Mouse (Mus musculus): ENCODE measurements at regions not wholly inside any gene's neighbourhood (a gene's known extent, or its start where the extent isn't known, plus 50 kb on each side); places are given as distances from the start of the nearest gene placed in this dataset.

DNA sequence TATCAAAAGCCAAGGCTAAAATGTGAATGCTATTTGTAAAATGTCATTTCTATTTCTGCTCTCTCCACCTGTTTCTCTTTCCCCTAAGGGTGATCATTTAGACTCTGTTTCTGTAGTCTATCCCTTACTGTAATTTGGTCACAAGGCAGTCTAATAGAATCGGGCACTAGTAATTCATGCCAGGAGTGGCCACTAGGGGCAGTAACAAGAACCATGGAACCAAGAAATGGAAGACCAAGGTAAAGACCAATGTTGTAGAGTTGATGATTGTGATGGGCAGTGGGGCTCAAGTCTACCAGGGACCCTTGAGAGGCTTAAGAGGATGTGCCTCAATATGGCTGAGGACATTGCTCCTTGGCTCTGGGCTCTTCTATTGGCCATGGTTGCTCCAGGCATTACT is 180.5 kb upstream of the Eif4g2 start:
- H3K4me3 ChIP-seq (ENCODE audit: insufficient read depth, low read depth, low read length): no peak overlapping the region
- H3K27ac ChIP-seq (ENCODE audit: insufficient read depth, low read depth, low read length): no peak overlapping the region
- 0 out of 2 replicates have a peak, but pooled peaks cover 3% of the 10 kb centered on the region for H3K4me1 ChIP-seq (ENCODE audit: control insufficient read depth, insufficient read depth, low read length)
- TF ChIP-seq CTCF (IDR thresholded peaks at IDR 0.05; ENCODE audit: insufficient read depth, low read depth, low read length): no peak
- TF ChIP-seq POLR2A (IDR thresholded peaks at IDR 0.05; ENCODE audit: insufficient read depth, low read depth, low read length): no peak
- 73% methylated on average over 1 of the region's 1 CpGs for WGBS

GRCm38 (mm10) chr7:111259630-111260574 is 177.1 kb upstream of the Eif4g2 start:
- TF ChIP-seq CTCF (IDR thresholded peaks at IDR 0.05; ENCODE audit: insufficient read depth, low read depth, low read length) (no peak), POLR2A (IDR thresholded peaks at IDR 0.05; ENCODE audit: insufficient read depth, low read depth, low read length) (no peak)
- Histone ChIP-seq H3K27ac (ENCODE audit: insufficient read depth, low read depth, low read length) (no peak overlapping the region), H3K4me1 (ENCODE audit: control insufficient read depth, insufficient read depth, low read length) (0 out of 2 replicates have a peak, but pooled peaks cover 3% of the 10 kb centered on the region), H3K4me3 (ENCODE audit: insufficient read depth, low read depth, low read length) (no peak overlapping the region)
- WGBS: 60% methylated on average over 11 of the region's 11 CpGs

DNA sequence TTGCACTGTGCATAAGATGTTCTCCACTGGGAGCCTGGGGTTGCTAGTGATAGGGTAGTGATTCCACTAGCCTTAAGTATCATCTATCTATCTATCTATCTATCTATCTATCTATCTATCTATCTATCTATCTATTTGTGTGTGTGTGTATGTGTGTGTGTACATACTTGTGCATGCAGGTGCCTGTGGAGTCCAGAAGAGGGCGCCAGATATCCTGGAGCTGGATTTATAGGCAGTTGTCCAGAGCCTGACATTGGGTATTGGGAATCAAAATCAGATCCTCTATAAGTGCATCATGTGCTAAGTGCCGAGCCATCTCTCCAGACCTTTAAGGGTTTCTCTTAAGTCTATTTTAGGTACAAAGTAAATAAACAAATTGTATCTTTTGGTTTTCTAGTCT is 175.0 kb upstream of the Eif4g2 start:
- Histone ChIP-seq H3K27ac (ENCODE audit: insufficient read depth, low read depth, low read length) (no peak overlapping the region), H3K4me3 (ENCODE audit: insufficient read depth, low read depth, low read length) (no peak overlapping the region), H3K4me1 (ENCODE audit: control insufficient read depth, insufficient read depth, low read length) (0 out of 2 replicates have a peak, but pooled peaks cover 3% of the 10 kb centered on the region)
- TF ChIP-seq CTCF (IDR thresholded peaks at IDR 0.05; ENCODE audit: insufficient read depth, low read depth, low read length) (no peak), POLR2A (IDR thresholded peaks at IDR 0.05; ENCODE audit: insufficient read depth, low read depth, low read length) (no peak)
- WGBS: 86% methylated on average over 2 of the region's 2 CpGs

DNA sequence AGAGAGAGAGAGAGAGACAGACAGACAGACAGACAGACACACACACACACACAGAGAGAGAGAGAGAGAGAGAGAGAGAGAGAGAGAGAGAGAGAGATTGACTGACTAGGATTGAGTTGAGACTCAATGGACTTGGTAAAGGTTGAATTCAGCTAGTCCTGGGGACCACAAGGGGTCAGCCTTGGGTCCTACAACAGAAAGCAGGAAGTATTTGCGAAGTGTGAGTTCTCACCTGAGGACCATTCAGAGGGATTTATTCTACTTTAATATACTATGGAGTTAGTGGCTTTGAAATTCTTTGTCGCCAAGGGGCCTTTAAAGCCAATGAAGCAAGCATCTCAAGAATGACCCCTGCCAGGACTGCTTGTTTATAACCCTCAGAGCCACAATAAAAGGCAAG is 173.4 kb upstream of the Eif4g2 start:
- no peak for TF ChIP-seq CTCF (IDR thresholded peaks at IDR 0.05; ENCODE audit: insufficient read depth, low read depth, low read length)
- TF ChIP-seq POLR2A (IDR thresholded peaks at IDR 0.05; ENCODE audit: insufficient read depth, low read depth, low read length): no peak
- 0 out of 2 replicates have a peak, but pooled peaks cover 3% of the 10 kb centered on the region for H3K4me1 ChIP-seq (ENCODE audit: control insufficient read depth, insufficient read depth, low read length)
- H3K27ac ChIP-seq (ENCODE audit: insufficient read depth, low read depth, low read length): no peak overlapping the region
- no peak overlapping the region for H3K4me3 ChIP-seq (ENCODE audit: insufficient read depth, low read depth, low read length)
- 91% methylated on average over 2 of the region's 2 CpGs for WGBS

- Histone ChIP-seq H3K27ac (ENCODE audit: insufficient read depth, low read depth, low read length) (no peak overlapping the region), H3K4me3 (ENCODE audit: insufficient read depth, low read depth, low read length) (no peak overlapping the region), H3K4me1 (ENCODE audit: control insufficient read depth, insufficient read depth, low read length) (no peaks in the 10 kb centered on the region)
- WGBS: 40% methylated on average over 5 of the region's 5 CpGs
- TF ChIP-seq CTCF (IDR thresholded peaks at IDR 0.05; ENCODE audit: insufficient read depth, low read depth, low read length): peak; percentile 78
- no peak for TF ChIP-seq POLR2A (IDR thresholded peaks at IDR 0.05; ENCODE audit: insufficient read depth, low read depth, low read length)
Observed at GRCm38 (mm10) chr7:111249606-111250005, 166.8 kb upstream of the Eif4g2 start.

DNA sequence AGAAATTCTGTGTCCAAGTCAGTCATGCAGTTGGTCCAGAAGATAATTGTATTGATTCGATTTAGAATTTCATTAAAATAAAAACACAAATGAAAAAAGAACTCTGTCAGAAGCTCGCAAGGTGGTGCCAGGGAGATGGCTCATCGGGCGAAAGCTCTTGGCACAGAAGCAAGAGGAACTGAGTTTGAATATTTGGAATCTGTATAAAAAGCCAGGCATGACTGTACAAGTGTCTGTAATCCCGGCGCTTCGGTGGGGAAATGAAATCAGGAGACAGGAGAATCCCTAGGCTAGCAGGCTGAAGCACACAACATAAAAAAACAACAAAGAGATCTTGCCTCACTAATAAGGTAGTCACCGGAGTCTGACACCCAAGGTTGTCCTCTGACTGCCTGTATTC is 162.7 kb upstream of the Eif4g2 start:
- no peak overlapping the region for H3K27ac ChIP-seq (ENCODE audit: insufficient read depth, low read depth, low read length)
- H3K4me3 ChIP-seq (ENCODE audit: insufficient read depth, low read depth, low read length): no peak overlapping the region
- 77% methylated on average over 8 of the region's 8 CpGs for WGBS
- no peaks in the 10 kb centered on the region for H3K4me1 ChIP-seq (ENCODE audit: control insufficient read depth, insufficient read depth, low read length)
- TF ChIP-seq CTCF (IDR thresholded peaks at IDR 0.05; ENCODE audit: insufficient read depth, low read depth, low read length) (no peak), POLR2A (IDR thresholded peaks at IDR 0.05; ENCODE audit: insufficient read depth, low read depth, low read length) (no peak)

DNA sequence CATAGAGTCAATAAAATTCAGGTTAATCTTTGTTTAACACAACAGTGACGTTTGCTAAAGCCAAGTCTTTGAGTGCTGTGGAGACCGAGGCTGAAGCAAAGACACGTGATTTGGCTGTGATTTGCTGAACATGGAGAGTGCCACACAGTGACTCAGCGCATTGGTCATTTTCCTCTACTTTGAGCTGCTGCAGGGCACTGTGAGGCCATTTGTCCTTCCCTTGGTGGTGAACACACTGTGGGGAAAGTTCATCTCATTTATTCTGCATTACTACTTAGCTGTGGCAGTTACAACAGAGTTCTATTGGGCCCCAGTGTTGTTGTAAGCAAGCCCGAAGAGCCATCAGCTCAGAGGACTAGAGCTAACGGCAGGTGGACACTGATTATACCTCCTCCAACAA is 162.2 kb upstream of the Eif4g2 start:
- Histone ChIP-seq H3K4me1 (ENCODE audit: control insufficient read depth, insufficient read depth, low read length) (no peaks in the 10 kb centered on the region), H3K27ac (ENCODE audit: insufficient read depth, low read depth, low read length) (no peak overlapping the region), H3K4me3 (ENCODE audit: insufficient read depth, low read depth, low read length) (no peak overlapping the region)
- TF ChIP-seq CTCF (IDR thresholded peaks at IDR 0.05; ENCODE audit: insufficient read depth, low read depth, low read length) (no peak), POLR2A (IDR thresholded peaks at IDR 0.05; ENCODE audit: insufficient read depth, low read depth, low read length) (no peak)
- 78% methylated on average over 6 of the region's 6 CpGs for WGBS

DNA sequence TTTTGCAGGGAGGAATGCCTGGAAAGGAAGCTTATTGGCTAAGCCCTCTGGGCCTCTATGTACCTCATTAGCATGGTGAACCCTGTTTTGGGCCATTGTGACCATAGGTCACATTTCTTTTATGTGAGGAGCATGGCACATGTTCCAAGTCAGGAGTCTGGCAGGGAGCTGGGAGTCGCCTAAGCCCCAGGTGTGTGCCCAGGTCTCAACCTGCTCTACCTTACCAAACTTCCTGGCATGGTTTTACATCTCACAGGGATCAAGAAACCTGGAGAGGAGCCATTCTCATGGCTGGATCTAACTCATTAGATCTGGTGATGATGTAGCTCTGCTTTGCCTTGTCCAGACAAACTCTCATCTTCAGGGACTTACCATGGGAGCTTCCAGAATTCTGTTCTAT is 161.0 kb upstream of the Eif4g2 start:
- H3K4me3 ChIP-seq (ENCODE audit: insufficient read depth, low read depth, low read length): no peak overlapping the region
- WGBS: 97% methylated on average over 1 of the region's 1 CpGs
- TF ChIP-seq CTCF (IDR thresholded peaks at IDR 0.05; ENCODE audit: insufficient read depth, low read depth, low read length) (no peak), POLR2A (IDR thresholded peaks at IDR 0.05; ENCODE audit: insufficient read depth, low read depth, low read length) (no peak)
- no peaks in the 10 kb centered on the region for H3K4me1 ChIP-seq (ENCODE audit: control insufficient read depth, insufficient read depth, low read length)
- H3K27ac ChIP-seq (ENCODE audit: insufficient read depth, low read depth, low read length): no peak overlapping the region

DNA sequence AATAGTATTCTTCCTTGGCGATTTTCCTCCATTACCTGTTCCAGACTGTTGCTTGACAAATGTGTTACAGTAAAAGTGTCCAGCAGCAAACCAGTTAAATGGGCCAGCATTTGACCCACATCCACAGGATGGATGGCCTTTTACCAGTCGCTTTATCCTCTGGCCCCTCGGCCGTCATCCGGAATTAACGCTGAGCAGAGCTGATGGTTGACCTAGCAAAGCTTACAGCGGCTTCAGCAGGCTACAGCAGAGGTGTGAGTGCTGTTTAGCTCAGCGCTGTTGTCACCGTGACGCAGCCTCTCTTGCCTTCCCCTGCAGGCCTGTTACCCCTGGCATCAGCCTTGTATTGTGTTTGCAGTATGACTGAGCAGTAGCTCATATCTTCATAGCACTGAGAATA is 159.8 kb upstream of the Eif4g2 start:
- 85% methylated on average over 10 of the region's 10 CpGs for WGBS
- H3K4me3 ChIP-seq (ENCODE audit: insufficient read depth, low read depth, low read length): no peak overlapping the region
- no peak overlapping the region for H3K27ac ChIP-seq (ENCODE audit: insufficient read depth, low read depth, low read length)
- H3K4me1 ChIP-seq (ENCODE audit: control insufficient read depth, insufficient read depth, low read length): no peaks in the 10 kb centered on the region
- TF ChIP-seq POLR2A (IDR thresholded peaks at IDR 0.05; ENCODE audit: insufficient read depth, low read depth, low read length) (no peak), CTCF (IDR thresholded peaks at IDR 0.05; ENCODE audit: insufficient read depth, low read depth, low read length) (no peak)
